Mouse (Mus musculus) forebrain, embryonic 12.5 days (tissue): ENCODE data around the gene Klf4. TPM values are rescaled to one million over a fixed set of nuclear protein-coding genes. Genes with fewer than 3 reads are reported as not detected.

Experiments used
- ATAC-seq: fragments of 200-750 bp; cut with Nextera tagmentation; 2 replicates; pipeline ENCODE4 v1.8.0; 2017; ENCODE audit warnings: moderate TSS enrichment; ENCODE audit not compliant: low FRiP score
- H3K27ac ChIP-seq: fragments of 300-500 bp; sonication (generic); 2 replicates; pipeline ENCODE4 v1.5.1; 2016; ENCODE audit warnings: mild to moderate bottlenecking
- H3K27me3 ChIP-seq: fragments of 300-500 bp; sonication (generic); 2 replicates; pipeline ENCODE4 v1.6.1; 2016; ENCODE audit warnings: mild to moderate bottlenecking
- H3K36me3 ChIP-seq: fragments of 300-500 bp; sonication (generic); replicated peaks from 2 replicates; pipeline ENCODE4 v1.6.1; 2016; ENCODE audit warnings: mild to moderate bottlenecking
- H3K4me1 ChIP-seq: fragments of 300-500 bp; sonication (generic); 2 replicates; pipeline ENCODE4 v1.6.1; 2016
- H3K4me2 ChIP-seq: fragments of 300-500 bp; sonication (generic); 2 replicates; pipeline ENCODE4 v1.6.1; 2016; ENCODE audit warnings: mild to moderate bottlenecking, moderate library complexity
- H3K4me3 ChIP-seq: fragments of 300-500 bp; sonication (generic); replicated peaks from 2 replicates; pipeline ENCODE4 v1.5.1; 2016; ENCODE audit warnings: mild to moderate bottlenecking
- H3K9ac ChIP-seq: fragments of 300-500 bp; sonication (generic); 2 replicates; pipeline ENCODE4 v1.6.1; 2016; ENCODE audit warnings: mild to moderate bottlenecking
- H3K9me3 ChIP-seq: fragments of 300-500 bp; sonication (generic); 2 replicates; pipeline ENCODE4 v1.6.1; 2016
- WGBS: fragments of 180-500 bp; shearing (Covaris S2); methylation state at CpG from one replicate; pipeline ENCODE4 v1.1.7; 2016; 5-methylcytosine and 5-hydroxymethylcytosine counted together
- polyA plus RNA-seq: library from polyadenylated mRNA; unstranded; fragments of >200 nt; fragmentation: Nextera tagmentation; extraction: Ambion mirVana; gene quantifications from 2 replicates; pipeline ENCODE4 v1.2.1, GENCODE M21; 2016

Klf4 gene
- polyA plus RNA-seq, 1 experiment from 2014 or later, result 2.2 TPM

- Histone ChIP-seq H3K27me3 (peaks cover 56% of the 10 kb centered on the region), H3K36me3 (no peaks in the 10 kb centered on the region), H3K4me2 (peak overlapping the region; percentile 83), H3K4me3 (peak overlapping the region; percentile 61), H3K4me1 (peaks cover 35% of the 10 kb centered on the region), H3K9me3 (no peaks in the 10 kb centered on the region), H3K27ac (no peak overlapping the region), H3K9ac (peak overlapping the region; percentile 21; the same call in 1 of the 2 replicates)
- ATAC-seq, result no peak
- 3% methylated on average over 23 of the region's 23 CpGs for WGBS
Observed at GRCm38 (mm10) chr4:55533803-55534254, 1.6 kb upstream of the Klf4 start.

GRCm38 (mm10) chr4:55533196-55533802 lies 1.0 kb upstream of the Klf4 start:
- WGBS, result under 1% methylated on average over 21 of the region's 21 CpGs
- Histone ChIP-seq H3K9ac (peak overlapping the region; percentile 68), H3K36me3 (no peaks in the 10 kb centered on the region), H3K4me1 (peaks cover 35% of the 10 kb centered on the region), H3K4me2 (peak overlapping the region; percentile 83), H3K27me3 (peaks cover 56% of the 10 kb centered on the region), H3K4me3 (peak overlapping the region; percentile 61), H3K9me3 (no peaks in the 10 kb centered on the region), H3K27ac (peak overlapping the region; percentile 75)
- no peak for ATAC-seq

GRCm38 (mm10) chr4:55531856-55532406 lies 335 bp downstream of the Klf4 start:
- Histone ChIP-seq H3K9ac (peak overlapping the region; percentile 48; the same call in 1 of the 2 replicates), H3K4me1 (peaks cover 35% of the 10 kb centered on the region), H3K27me3 (peaks cover 56% of the 10 kb centered on the region), H3K27ac (no peak overlapping the region), H3K4me3 (peak overlapping the region; percentile 61), H3K9me3 (no peaks in the 10 kb centered on the region), H3K4me2 (peak overlapping the region; percentile 83), H3K36me3 (no peaks in the 10 kb centered on the region)
- peak; percentile 50; the same call in 1 of the 2 replicates for ATAC-seq
- WGBS, result under 1% methylated on average over 38 of the region's 42 CpGs

- no peak for ATAC-seq
- peaks cover 53% of the 10 kb centered on the region for H3K27me3 ChIP-seq
- no peaks in the 10 kb centered on the region for H3K36me3 ChIP-seq
- H3K4me3 ChIP-seq, result peak overlapping the region; percentile 61
- H3K4me1 ChIP-seq, result peaks cover 35% of the 10 kb centered on the region
- 2% methylated on average over 56 of the region's 56 CpGs for WGBS
- no peak overlapping the region for H3K27ac ChIP-seq
- H3K4me2 ChIP-seq, result peak overlapping the region; percentile 83
- no peaks in the 10 kb centered on the region for H3K9me3 ChIP-seq
- peak overlapping the region; percentile 48; the same call in 1 of the 2 replicates for H3K9ac ChIP-seq
Observed at GRCm38 (mm10) chr4:55531096-55531855, 990 bp downstream of the Klf4 start.

GRCm38 (mm10) chr4:55530731-55531095 lies 1.6 kb downstream of the Klf4 start:
- Histone ChIP-seq H3K4me2 (peak overlapping the region; percentile 83), H3K9ac (peak overlapping the region; percentile 48), H3K27ac (no peak overlapping the region), H3K4me1 (peaks cover 35% of the 10 kb centered on the region), H3K36me3 (no peaks in the 10 kb centered on the region), H3K4me3 (peak overlapping the region; percentile 61), H3K9me3 (no peaks in the 10 kb centered on the region), H3K27me3 (peaks cover 52% of the 10 kb centered on the region)
- ATAC-seq, result no peak
- WGBS, result under 1% methylated on average over 20 of the region's 20 CpGs

- no peak overlapping the region for H3K27ac ChIP-seq
- under 1% methylated on average over 27 of the region's 27 CpGs for WGBS
Observed at GRCm38 (mm10) chr4:55530236-55530635, 2.0 kb downstream of the Klf4 start.

GRCm38 (mm10) chr4:55528404-55528803 lies 3.9 kb downstream of the Klf4 start:
- 69% methylated on average over 4 of the region's 4 CpGs for WGBS
- Histone ChIP-seq H3K4me3 (no peak overlapping the region), H3K27ac (no peak overlapping the region), H3K9me3 (no peaks in the 10 kb centered on the region), H3K36me3 (no peaks in the 10 kb centered on the region), H3K9ac (no peak overlapping the region), H3K4me1 (peaks cover 29% of the 10 kb centered on the region), H3K27me3 (peaks cover 31% of the 10 kb centered on the region), H3K4me2 (no peak overlapping the region)
- no peak for ATAC-seq

More at GRCm38 (mm10) chr4:55530236-55530635, 2.0 kb downstream of the Klf4 start:
- Histone ChIP-seq H3K36me3 (no peaks in the 10 kb centered on the region), H3K4me3 (peak overlapping the region; percentile 61), H3K4me1 (peaks cover 35% of the 10 kb centered on the region), H3K27me3 (peaks cover 47% of the 10 kb centered on the region), H3K4me2 (peak overlapping the region; percentile 83), H3K9me3 (no peaks in the 10 kb centered on the region), H3K9ac (peak overlapping the region; percentile 48)
- ATAC-seq, result peak; percentile 39; the same call in 1 of the 2 replicates

GRCm38 (mm10) chr4:55527931-55528330 lies 4.3 kb downstream of the Klf4 start:
- Histone ChIP-seq H3K4me3 (no peak overlapping the region), H3K27me3 (peaks cover 29% of the 10 kb centered on the region), H3K9ac (no peak overlapping the region), H3K4me1 (peaks cover 31% of the 10 kb centered on the region), H3K36me3 (no peaks in the 10 kb centered on the region), H3K4me2 (no peak overlapping the region), H3K27ac (no peak overlapping the region), H3K9me3 (no peaks in the 10 kb centered on the region)
- ATAC-seq, result no peak
- WGBS, result 84% methylated on average over 12 of the region's 12 CpGs

- H3K36me3 ChIP-seq, result no peaks in the 10 kb centered on the region
- no peak for ATAC-seq
- 85% methylated on average over 5 of the region's 5 CpGs for WGBS
Observed at GRCm38 (mm10) chr4:55526247-55527115, 5.8 kb downstream of the Klf4 start.

GRCm38 (mm10) chr4:55523921-55524320 lies 8.3 kb downstream of the Klf4 start:
- Histone ChIP-seq H3K27me3 (peaks cover 7% of the 10 kb centered on the region; the same call in 1 of the 2 replicates), H3K9me3 (no peaks in the 10 kb centered on the region), H3K4me2 (no peak overlapping the region), H3K27ac (no peak overlapping the region), H3K4me1 (peaks cover 20% of the 10 kb centered on the region), H3K9ac (no peak overlapping the region), H3K4me3 (no peak overlapping the region), H3K36me3 (no peaks in the 10 kb centered on the region)
- ATAC-seq, result no peak
- WGBS, result 78% methylated on average over 4 of the region's 4 CpGs

More at GRCm38 (mm10) chr4:55526247-55527115, 5.8 kb downstream of the Klf4 start:
- Histone ChIP-seq H3K4me3 (no peak overlapping the region), H3K4me2 (no peak overlapping the region), H3K4me1 (peaks cover 34% of the 10 kb centered on the region), H3K9me3 (no peaks in the 10 kb centered on the region), H3K9ac (no peak overlapping the region), H3K27me3 (peaks cover 28% of the 10 kb centered on the region), H3K27ac (no peak overlapping the region)

- H3K27me3 ChIP-seq, result peaks cover 26% of the 10 kb centered on the region
- no peak overlapping the region for H3K9ac ChIP-seq
- H3K9me3 ChIP-seq, result no peaks in the 10 kb centered on the region
Observed at GRCm38 (mm10) chr4:55517438-55517837, 14.8 kb downstream of the Klf4 start.

More at GRCm38 (mm10) chr4:55517438-55517837, 14.8 kb downstream of the Klf4 start:
- no peaks in the 10 kb centered on the region for H3K36me3 ChIP-seq
- no peak for ATAC-seq
- H3K27ac ChIP-seq, result no peak overlapping the region
- peaks cover 14% of the 10 kb centered on the region for H3K4me1 ChIP-seq
- 91% methylated on average over 7 of the region's 7 CpGs for WGBS
- no peak overlapping the region for H3K4me2 ChIP-seq
- no peak overlapping the region for H3K4me3 ChIP-seq
